Mouse (Mus musculus) hindbrain, postnatal 0 days (tissue): ENCODE measurements around the gene Get4. TPM values are rescaled to one million over a fixed set of nuclear protein-coding genes. Genes with fewer than 3 reads are reported as not detected.

Experiments
- ATAC-seq: fragments of 200-750 bp; cut with Nextera tagmentation; 2 replicates; pipeline ENCODE4 v1.8.0; 2017; ENCODE audit warnings: mild to moderate bottlenecking, moderate TSS enrichment, moderate library complexity
- DNase-seq: peaks from one replicate; pipeline ENCODE4 v3.0.0-alpha.2; 2015; ENCODE audit warnings: low spot score
- H3K27ac ChIP-seq: fragments of 300-500 bp; sonication (generic); 2 replicates; pipeline ENCODE4 v1.5.1; 2014; ENCODE audit warnings: mild to moderate bottlenecking
- H3K27me3 ChIP-seq: fragments of 300-500 bp; sonication (generic); 2 replicates; pipeline ENCODE4 v1.6.1; 2014; ENCODE audit warnings: low read length, mixed read lengths; ENCODE audit not compliant: insufficient read depth
- H3K36me3 ChIP-seq: fragments of 300-500 bp; sonication (generic); 2 replicates; pipeline ENCODE4 v1.6.1; 2014; ENCODE audit warnings: low read length, mixed read lengths; ENCODE audit not compliant: insufficient read depth
- H3K4me1 ChIP-seq: fragments of 300-500 bp; sonication (generic); 2 replicates; pipeline ENCODE4 v1.6.1; 2014; ENCODE audit warnings: antibody characterized with exemption, low read length, mixed read lengths; ENCODE audit not compliant: insufficient read depth
- H3K4me2 ChIP-seq: fragments of 300-500 bp; sonication (generic); 2 replicates; pipeline ENCODE4 v1.6.1; 2014; ENCODE audit warnings: low read depth, mild to moderate bottlenecking, low read length, moderate library complexity, mixed read lengths
- H3K4me3 ChIP-seq: fragments of 300-500 bp; sonication (generic); 2 replicates; pipeline ENCODE4 v1.5.1; 2014; ENCODE audit warnings: low read length
- H3K9ac ChIP-seq: fragments of 300-500 bp; sonication (generic); replicated peaks from 2 replicates; pipeline ENCODE4 v1.6.1; 2014; ENCODE audit warnings: mild to moderate bottlenecking, low read length, moderate library complexity, mixed read lengths
- H3K9me3 ChIP-seq: fragments of 300-500 bp; sonication (generic); 2 replicates; pipeline ENCODE4 v1.6.1; 2016; ENCODE audit warnings: low read length, mixed read lengths
- CTCF ChIP-seq: IDR thresholded peaks from 2 replicates; pipeline ENCODE4 v1.5.1; 2016; ENCODE audit warnings: antibody characterized with exemption, control low read depth, low read depth
- whole genome bisulfite sequencing: fragments of 180-500 bp; shearing (Covaris S2); extraction: QIAGEN DNeasy Blood & Tissue Kit; methylation state at CpG from one replicate; pipeline ENCODE4 v1.1.7; 2014; 5-methylcytosine and 5-hydroxymethylcytosine counted together
- polyA plus RNA-seq: library from polyadenylated mRNA; unstranded; fragments of >200 nt; fragmentation: Nextera tagmentation; extraction: Ambion mirVana; gene quantifications from 2 replicates; pipeline ENCODE4 v1.2.1, GENCODE M21; 2015
- total RNA-seq: library from RNA; depleted of rRNA; stranded (reverse); fragments of >200 nt; gene quantifications from 2 replicates; pipeline ENCODE4 v1.2.3, GENCODE M21; 2014; rRNA removed

Get4 gene
- total RNA-seq: 49.2 and 52.7 TPM in 2 replicates
- polyA plus RNA-seq: 136 and 141 TPM in 2 replicates

DNA sequence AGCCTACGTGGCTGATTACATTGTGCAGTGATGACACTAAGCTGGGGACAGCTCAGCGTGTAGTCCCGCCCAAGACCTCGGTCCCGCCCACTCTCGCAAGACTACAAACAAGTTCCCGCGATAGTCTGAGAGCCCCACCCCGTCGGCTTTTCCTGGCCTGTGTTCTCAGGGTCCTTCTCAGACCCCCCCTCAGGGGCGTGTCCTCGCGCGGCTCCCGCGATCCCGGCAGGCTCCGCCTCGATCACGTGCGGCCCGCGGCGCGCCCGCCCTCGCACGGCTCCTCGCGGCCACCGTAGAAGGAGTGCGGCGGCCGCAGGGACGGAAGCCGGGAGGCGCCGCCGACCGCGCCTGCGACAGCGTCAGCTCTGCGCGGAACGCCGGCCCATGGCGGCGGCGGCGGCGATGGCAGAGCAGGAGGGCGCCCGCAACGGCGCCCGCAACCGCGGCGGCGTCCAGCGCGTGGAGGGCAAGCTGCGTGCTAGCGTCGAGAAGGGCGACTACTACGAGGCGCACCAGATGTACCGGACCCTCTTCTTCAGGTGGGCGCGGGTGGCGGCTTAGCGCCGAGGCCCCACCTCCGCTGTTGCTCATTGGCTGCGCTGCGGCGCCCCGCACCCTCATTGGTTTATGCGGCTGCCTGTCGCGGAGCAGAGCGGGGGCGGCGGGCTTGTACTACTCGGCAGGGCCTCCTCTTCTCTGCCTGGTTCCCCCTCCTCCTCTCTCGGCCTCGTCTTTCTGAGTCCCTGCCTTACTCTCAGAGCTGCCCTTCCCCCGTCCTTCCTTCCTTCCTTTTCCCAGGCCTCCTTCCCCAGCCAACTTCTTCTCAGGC lies at the start of gene Get4:
TSS of gene Get4 (plus strand) at position 244 of the 829 bp plus-strand sequence.
- TF ChIP-seq CTCF: no peak
- H3K36me3 ChIP-seq: peaks cover 26% of the 10 kb centered on the region
- no peaks in the 10 kb centered on the region for H3K27me3 ChIP-seq
- peak within 1 kb of the TSS; percentile 80 for H3K9ac ChIP-seq
- ATAC-seq: peak; percentile 95
- H3K9me3 ChIP-seq: no peaks in the 10 kb centered on the region
- DNase-seq: peak; percentile 100
- peak within 1 kb of the TSS; percentile 78 for H3K4me2 ChIP-seq
- H3K27ac ChIP-seq: peak within 1 kb of the TSS; percentile 94
- peak within 1 kb of the TSS; percentile 79 for H3K4me3 ChIP-seq
- peaks cover 16% of the 10 kb centered on the region for H3K4me1 ChIP-seq
- under 1% methylated on average over 77 of the region's 90 CpGs for whole genome bisulfite sequencing

DNA sequence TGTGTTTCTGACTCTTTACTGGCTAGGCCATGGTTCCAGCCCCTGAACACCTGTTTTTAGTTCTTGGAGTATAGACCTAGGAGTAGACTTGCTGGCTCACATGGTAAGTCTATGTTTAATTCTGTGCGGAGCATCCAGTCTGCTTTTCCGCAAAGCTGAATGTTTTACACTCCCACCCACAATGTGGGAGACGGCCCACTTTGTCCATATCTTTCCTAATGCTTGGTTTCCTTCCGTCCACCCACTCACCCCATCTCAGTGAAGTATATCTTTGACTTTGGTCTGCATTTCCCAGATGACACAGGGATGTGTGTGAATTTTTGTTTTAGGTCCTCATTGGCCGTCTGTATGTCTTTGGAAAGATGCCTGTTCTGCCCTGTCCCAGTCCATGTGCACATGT lies 48.8 kb upstream of the Get4 start:
- no peak for TF ChIP-seq CTCF
- WGBS: 87% methylated on average over 5 of the region's 5 CpGs
- Histone ChIP-seq H3K4me3 (no peak overlapping the region), H3K27ac (no peak overlapping the region), H3K9ac (no peak overlapping the region), H3K36me3 (no peaks in the 10 kb centered on the region), H3K4me1 (peaks cover 18% of the 10 kb centered on the region), H3K27me3 (no peaks in the 10 kb centered on the region), H3K9me3 (no peaks in the 10 kb centered on the region), H3K4me2 (no peak overlapping the region)
- DNase-seq (no peak), ATAC-seq (no peak)

DNA sequence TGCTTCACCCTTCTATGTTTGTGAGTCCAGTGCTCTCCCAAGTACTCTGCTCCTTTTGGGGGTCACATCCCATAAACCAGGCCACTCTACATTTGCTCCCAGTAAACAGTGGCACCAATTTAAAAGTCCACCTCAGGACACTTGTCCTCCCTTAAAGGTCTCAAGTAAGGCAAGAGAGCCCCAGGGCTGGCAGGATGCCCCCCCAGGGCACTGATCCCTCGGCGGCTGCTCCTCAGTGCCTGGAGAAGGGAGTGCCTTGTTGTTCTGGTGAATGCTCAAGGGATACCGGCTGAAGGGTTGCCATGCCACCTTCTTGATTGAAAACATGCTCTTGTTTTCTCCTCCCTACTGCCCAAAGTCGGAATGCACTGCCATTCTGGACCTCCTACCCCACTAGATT lies 46.0 kb upstream of the Get4 start:
- H3K9ac ChIP-seq: no peak overlapping the region
- TF ChIP-seq CTCF: no peak
- no peak overlapping the region for H3K27ac ChIP-seq
- H3K4me2 ChIP-seq: no peak overlapping the region
- DNase-seq (no peak), ATAC-seq (no peak)
- 47% methylated on average over 4 of the region's 4 CpGs for WGBS
- no peak overlapping the region for H3K4me3 ChIP-seq
- H3K36me3 ChIP-seq: no peaks in the 10 kb centered on the region
- no peaks in the 10 kb centered on the region for H3K27me3 ChIP-seq
- H3K4me1 ChIP-seq: peaks cover 14% of the 10 kb centered on the region
- no peaks in the 10 kb centered on the region for H3K9me3 ChIP-seq

DNA sequence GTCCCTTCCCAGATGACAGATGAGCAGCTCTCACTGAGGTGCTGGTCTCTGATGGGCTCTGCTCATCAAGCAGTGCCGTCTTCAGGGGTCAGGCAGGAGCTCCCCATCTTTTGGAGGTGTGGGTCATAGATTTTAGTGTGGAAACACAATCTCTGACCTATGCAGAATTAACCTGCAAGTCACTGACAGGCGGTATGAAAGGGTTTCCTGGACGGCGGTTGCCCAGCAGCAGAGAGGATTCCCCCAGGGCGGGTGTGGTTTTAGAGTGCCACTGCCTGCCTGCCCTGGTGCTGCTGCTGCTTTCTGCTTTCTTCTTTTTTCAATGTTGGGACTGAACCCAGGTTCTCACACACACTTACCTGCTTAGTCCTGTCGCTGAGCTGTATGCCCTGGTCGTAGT lies 45.6 kb upstream of the Get4 start:
- Histone ChIP-seq H3K4me3 (no peak overlapping the region), H3K4me1 (peaks cover 11% of the 10 kb centered on the region), H3K4me2 (no peak overlapping the region), H3K27me3 (no peaks in the 10 kb centered on the region), H3K27ac (no peak overlapping the region), H3K9ac (no peak overlapping the region), H3K9me3 (no peaks in the 10 kb centered on the region), H3K36me3 (no peaks in the 10 kb centered on the region)
- ATAC-seq (no peak), DNase-seq (no peak)
- TF ChIP-seq CTCF: no peak
- WGBS: 58% methylated on average over 7 of the region's 7 CpGs

DNA sequence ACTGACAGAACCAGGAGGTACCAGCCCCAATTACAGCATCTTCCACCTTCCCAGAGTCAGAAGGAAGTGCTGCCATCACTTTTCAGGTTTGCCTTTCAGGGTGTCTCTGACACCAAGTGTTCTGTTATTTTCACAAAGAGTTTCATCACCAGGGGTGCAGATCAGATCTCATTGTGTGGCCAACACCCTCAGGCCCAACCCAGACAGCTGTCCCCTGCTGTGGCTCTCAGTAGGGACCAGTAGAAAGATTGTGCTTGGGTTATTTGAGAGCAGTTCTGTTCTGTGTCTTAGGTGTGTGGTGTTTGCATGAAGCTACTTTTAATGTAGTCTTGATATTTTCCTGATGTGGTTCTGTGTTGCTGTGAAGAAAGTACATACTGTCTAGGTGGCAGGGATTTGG lies 43.9 kb upstream of the Get4 start:
- Histone ChIP-seq H3K9ac (no peak overlapping the region), H3K4me1 (no peaks in the 10 kb centered on the region), H3K4me2 (no peak overlapping the region), H3K4me3 (no peak overlapping the region), H3K36me3 (no peaks in the 10 kb centered on the region), H3K9me3 (no peaks in the 10 kb centered on the region), H3K27ac (no peak overlapping the region), H3K27me3 (no peaks in the 10 kb centered on the region)
- TF ChIP-seq CTCF: no peak
- ATAC-seq (no peak), DNase-seq (no peak)

DNA sequence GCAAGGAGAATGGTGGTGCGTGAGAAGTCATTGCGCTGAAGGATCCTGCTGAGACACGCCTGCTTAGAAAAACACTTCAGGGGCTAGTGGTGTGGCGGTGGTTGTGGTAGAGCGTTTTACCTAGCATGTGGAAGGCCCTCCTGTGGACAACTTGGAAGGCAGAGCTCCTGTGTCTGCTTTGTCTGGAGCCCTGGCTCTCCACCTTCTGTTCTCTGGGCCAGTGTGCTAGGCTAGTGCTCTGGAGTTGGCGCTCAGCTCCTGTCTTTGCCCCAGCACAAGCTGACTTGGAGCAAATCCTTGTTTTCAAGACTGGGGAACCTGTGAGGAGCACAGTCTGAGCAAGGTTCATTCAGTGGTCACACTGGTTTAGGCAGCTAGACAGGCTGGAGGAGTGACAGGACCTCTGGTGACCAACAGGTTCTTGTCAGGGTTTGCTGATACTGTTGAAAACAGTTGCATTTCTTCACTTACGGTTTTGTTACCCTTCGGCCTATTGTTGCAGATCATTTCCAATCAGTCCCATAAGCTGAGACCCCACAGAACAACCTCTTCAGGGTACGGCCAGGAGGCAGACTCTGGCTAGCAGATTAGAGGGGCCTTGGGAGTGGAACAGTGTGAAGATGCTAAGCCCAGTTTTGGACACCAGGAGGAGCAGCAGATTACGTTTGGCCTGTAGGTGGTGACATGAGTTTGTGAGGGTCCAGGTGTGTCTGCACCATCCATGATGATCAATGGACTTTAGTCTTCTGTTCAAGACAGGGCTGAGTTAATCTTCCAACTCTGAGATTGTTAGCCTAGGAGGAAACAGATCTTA lies 43.0 kb upstream of the Get4 start:
- no peak overlapping the region for H3K27ac ChIP-seq
- H3K36me3 ChIP-seq: no peaks in the 10 kb centered on the region
- H3K9me3 ChIP-seq: no peaks in the 10 kb centered on the region
- WGBS: 80% methylated on average over 10 of the region's 10 CpGs
- no peaks in the 10 kb centered on the region for H3K4me1 ChIP-seq
- H3K27me3 ChIP-seq: no peaks in the 10 kb centered on the region
- no peak overlapping the region for H3K4me3 ChIP-seq
- peak; percentile 62 for TF ChIP-seq CTCF
- H3K9ac ChIP-seq: no peak overlapping the region
- ATAC-seq: no peak
- H3K4me2 ChIP-seq: no peak overlapping the region
- no peak for DNase-seq
